Mouse (Mus musculus) macrophage (primary cell): ENCODE results near the gene Neb. TPM values are rescaled to one million over a fixed set of nuclear protein-coding genes. Genes with fewer than 3 reads are reported as not detected.

Source experiments
- H3K27ac ChIP-seq: fragments of 350-480 bp; formaldehyde crosslinking; 2 replicates; pipeline ENCODE4 v1.9.0; 2021
- H3K36me3 ChIP-seq: fragments of 350-480 bp; formaldehyde crosslinking; 2 replicates; pipeline ENCODE4 v1.9.0; 2021; ENCODE audit errors: inconsistent target
- H3K4me3 ChIP-seq: fragments of 350-480 bp; formaldehyde crosslinking; 2 replicates; pipeline ENCODE4 v1.9.0; 2021; ENCODE audit errors: inconsistent target
- H3K79me2 ChIP-seq: fragments of 350-480 bp; formaldehyde crosslinking; 2 replicates; pipeline ENCODE4 v1.9.0; 2021; ENCODE audit errors: inconsistent target
- WGBS: methylation state at CpG from one replicate; pipeline ENCODE4 v1.1.7; 2026; ENCODE audit warnings: inconsistent platforms; ENCODE audit not compliant: missing documents; 5-methylcytosine and 5-hydroxymethylcytosine counted together
- polyA plus RNA-seq: library from polyadenylated mRNA; stranded (reverse); fragments of 250-400 nt; gene quantifications from 3 replicates; pipeline ENCODE4 v1.2.4, GENCODE M21; 2018; ENCODE audit warnings: inconsistent platforms

Neb gene
- polyA plus RNA-seq, 1 experiment from 2014 or later = 0.06 TPM

DNA sequence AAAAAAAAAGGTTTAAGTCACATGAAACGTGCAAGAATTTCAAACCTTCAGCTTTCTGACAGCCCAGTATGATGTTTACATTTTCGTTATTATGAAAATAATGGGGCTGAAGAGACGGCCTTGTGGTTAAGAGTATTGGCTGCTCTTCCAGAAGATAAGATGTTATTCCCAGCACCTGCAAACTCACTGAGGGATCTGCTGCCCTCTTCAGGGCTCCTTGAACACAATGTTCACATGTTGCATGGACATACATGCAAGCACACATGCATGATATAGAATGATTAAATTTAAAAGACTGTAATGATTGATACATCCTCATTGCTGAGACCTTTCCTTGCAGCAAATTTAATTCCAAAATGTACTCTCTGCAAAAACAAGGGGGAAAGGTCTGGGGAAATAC, 150.7 kb downstream of the Neb start:
- Histone ChIP-seq H3K4me3 (no peak overlapping the region), H3K27ac (no peak overlapping the region), H3K36me3 (no peaks in the 10 kb centered on the region), H3K79me2 (no peaks in the 10 kb centered on the region)
- WGBS = 53% methylated on average over 3 of the region's 3 CpGs

GRCm38 (mm10) chr2:52224366-52224765, 153.9 kb downstream of the Neb start:
- no peak overlapping the region for H3K4me3 ChIP-seq
- H3K36me3 ChIP-seq = no peaks in the 10 kb centered on the region
- H3K79me2 ChIP-seq = no peaks in the 10 kb centered on the region
- H3K27ac ChIP-seq = no peak overlapping the region
- 96% methylated on average over 5 of the region's 5 CpGs for WGBS

GRCm38 (mm10) chr2:52220074-52220473, 158.2 kb downstream of the Neb start:
- no peak overlapping the region for H3K4me3 ChIP-seq
- no peaks in the 10 kb centered on the region for H3K79me2 ChIP-seq

GRCm38 (mm10) chr2:52215945-52216344, 162.3 kb downstream of the Neb start:
- Histone ChIP-seq H3K36me3 (no peaks in the 10 kb centered on the region), H3K27ac (no peak overlapping the region), H3K79me2 (no peaks in the 10 kb centered on the region), H3K4me3 (no peak overlapping the region)
- WGBS = 79% methylated on average over 8 of the region's 8 CpGs

More at GRCm38 (mm10) chr2:52220074-52220473, 158.2 kb downstream of the Neb start:
- Histone ChIP-seq H3K27ac (no peak overlapping the region), H3K36me3 (no peaks in the 10 kb centered on the region)
- WGBS = 33% methylated on average over 8 of the region's 8 CpGs

DNA sequence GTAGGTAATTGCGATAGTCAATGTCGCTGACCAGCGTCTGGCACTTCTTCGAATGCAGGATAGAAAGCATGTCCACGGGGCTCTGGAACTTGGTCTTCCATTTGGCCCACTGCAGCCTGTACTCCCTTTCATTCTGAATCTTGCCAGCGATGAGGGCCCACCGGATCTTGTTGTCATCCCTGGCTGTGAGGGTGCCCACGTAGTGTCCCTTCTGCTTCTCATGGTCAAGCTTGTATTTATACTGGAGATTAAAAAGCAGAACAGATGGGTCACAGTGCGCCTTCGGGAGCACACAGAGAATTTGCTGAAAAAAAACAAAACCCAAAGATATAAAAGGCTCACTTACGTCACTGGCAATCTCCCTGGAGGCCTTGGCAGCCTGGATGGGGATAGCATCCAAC, 165.7 kb downstream of the Neb start:
- H3K4me3 ChIP-seq = no peak overlapping the region
- H3K27ac ChIP-seq = no peak overlapping the region
- 96% methylated on average over 11 of the region's 11 CpGs for WGBS
- H3K79me2 ChIP-seq = no peaks in the 10 kb centered on the region
- H3K36me3 ChIP-seq = no peaks in the 10 kb centered on the region

GRCm38 (mm10) chr2:52211358-52211899, 166.8 kb downstream of the Neb start:
- 90% methylated on average over 5 of the region's 5 CpGs for WGBS
- Histone ChIP-seq H3K79me2 (no peaks in the 10 kb centered on the region), H3K4me3 (no peak overlapping the region)

GRCm38 (mm10) chr2:52210685-52211084, 167.6 kb downstream of the Neb start:
- Histone ChIP-seq H3K79me2 (no peaks in the 10 kb centered on the region), H3K4me3 (no peak overlapping the region), H3K36me3 (no peaks in the 10 kb centered on the region), H3K27ac (no peak overlapping the region)
- WGBS = 95% methylated on average over 7 of the region's 7 CpGs

More at GRCm38 (mm10) chr2:52211358-52211899, 166.8 kb downstream of the Neb start:
- Histone ChIP-seq H3K27ac (no peak overlapping the region), H3K36me3 (no peaks in the 10 kb centered on the region)

GRCm38 (mm10) chr2:52204992-52205391, 173.3 kb downstream of the Neb start:
- Histone ChIP-seq H3K4me3 (no peak overlapping the region), H3K79me2 (no peaks in the 10 kb centered on the region), H3K27ac (no peak overlapping the region), H3K36me3 (no peaks in the 10 kb centered on the region)
- WGBS = 69% methylated on average over 4 of the region's 4 CpGs

DNA sequence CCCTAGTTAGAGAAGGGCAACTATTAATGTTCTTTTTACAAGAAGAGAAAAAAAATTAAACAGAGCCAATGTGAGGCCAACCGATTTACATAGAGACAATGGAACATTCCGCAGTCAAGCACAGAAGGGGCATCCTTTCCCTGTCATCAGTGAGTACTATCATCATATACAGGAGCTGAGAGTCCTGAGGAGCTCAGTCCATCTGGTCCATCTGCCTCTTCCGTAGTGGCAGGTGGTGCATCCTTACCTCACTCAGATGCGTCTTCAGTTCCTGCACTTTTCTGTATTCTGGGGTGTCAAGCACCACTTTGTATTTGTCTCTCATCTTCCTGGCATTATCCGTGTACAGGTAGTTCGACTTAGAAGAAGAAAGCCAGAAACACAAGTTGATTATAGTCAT, 184.6 kb downstream of the Neb start:
- WGBS = 94% methylated on average over 6 of the region's 6 CpGs
- Histone ChIP-seq H3K27ac (no peak overlapping the region), H3K36me3 (no peaks in the 10 kb centered on the region), H3K4me3 (no peak overlapping the region), H3K79me2 (no peaks in the 10 kb centered on the region)

DNA sequence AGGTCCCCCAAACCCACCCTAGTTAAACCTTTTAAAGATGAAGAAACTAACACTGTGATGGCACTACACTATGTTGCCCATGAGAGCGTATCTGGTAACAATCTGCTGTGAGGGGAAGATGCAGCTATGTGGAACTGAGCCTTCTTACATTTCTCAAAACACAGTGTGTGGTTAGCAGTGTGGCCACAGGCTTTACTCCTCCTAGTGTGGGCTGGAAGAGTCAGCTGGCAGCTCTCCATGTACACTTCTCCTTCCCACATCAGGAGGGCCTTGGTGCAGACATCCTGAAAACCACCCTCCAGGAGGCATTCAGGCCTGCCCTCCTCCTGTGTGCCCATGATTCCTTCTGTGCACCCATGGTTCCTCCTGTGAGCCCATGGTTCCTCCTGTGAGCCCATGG, 198.6 kb downstream of the Neb start:
- H3K79me2 ChIP-seq = no peaks in the 10 kb centered on the region
- H3K27ac ChIP-seq = no peak overlapping the region
- 45% methylated on average over 1 of the region's 1 CpGs for WGBS
- no peak overlapping the region for H3K4me3 ChIP-seq
- H3K36me3 ChIP-seq = no peaks in the 10 kb centered on the region

- Histone ChIP-seq H3K4me3 (no peak overlapping the region), H3K27ac (no peak overlapping the region), H3K36me3 (no peaks in the 10 kb centered on the region), H3K79me2 (no peaks in the 10 kb centered on the region)
- WGBS = 70% methylated on average over 9 of the region's 9 CpGs
Measured at GRCm38 (mm10) chr2:52177726-52178125, 200.5 kb downstream of the Neb start.

GRCm38 (mm10) chr2:52177184-52177583, 201.1 kb downstream of the Neb start:
- H3K4me3 ChIP-seq = no peak overlapping the region
- WGBS = 96% methylated on average over 7 of the region's 7 CpGs

GRCm38 (mm10) chr2:52176537-52176936, 201.7 kb downstream of the Neb start:
- no peaks in the 10 kb centered on the region for H3K79me2 ChIP-seq
- 35% methylated on average over 8 of the region's 8 CpGs for WGBS
- H3K4me3 ChIP-seq = no peak overlapping the region
- H3K36me3 ChIP-seq = no peaks in the 10 kb centered on the region
- no peak overlapping the region for H3K27ac ChIP-seq

More at GRCm38 (mm10) chr2:52177184-52177583, 201.1 kb downstream of the Neb start:
- Histone ChIP-seq H3K36me3 (no peaks in the 10 kb centered on the region), H3K27ac (no peak overlapping the region), H3K79me2 (no peaks in the 10 kb centered on the region)

DNA sequence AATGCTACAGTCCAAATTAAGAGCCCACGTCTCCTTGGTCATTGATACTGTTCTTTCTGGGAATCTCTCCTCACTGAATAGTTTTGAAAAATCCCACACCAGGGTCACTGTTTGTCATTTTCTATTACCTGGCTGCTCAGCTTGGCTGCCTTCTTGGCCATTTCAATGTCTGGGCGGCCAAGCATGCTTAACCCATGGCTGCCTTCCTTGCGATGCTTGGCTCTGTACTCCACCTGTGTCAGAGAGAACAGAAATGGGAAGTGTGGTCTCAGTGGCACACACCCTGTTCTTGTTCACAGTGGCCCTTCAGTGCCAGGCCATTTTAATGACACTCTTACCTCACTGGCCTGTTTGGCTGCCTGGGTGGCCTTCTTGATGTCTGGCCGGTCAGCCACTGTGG, 203.3 kb downstream of the Neb start:
- H3K4me3 ChIP-seq = no peak overlapping the region
- 94% methylated on average over 4 of the region's 4 CpGs for WGBS
- H3K27ac ChIP-seq = no peak overlapping the region
- H3K36me3 ChIP-seq = no peaks in the 10 kb centered on the region
- no peaks in the 10 kb centered on the region for H3K79me2 ChIP-seq

- Histone ChIP-seq H3K4me3 (no peak overlapping the region), H3K79me2 (no peaks in the 10 kb centered on the region), H3K36me3 (no peaks in the 10 kb centered on the region), H3K27ac (no peak overlapping the region)
- 91% methylated on average over 7 of the region's 7 CpGs for WGBS
Measured at GRCm38 (mm10) chr2:52169243-52170005, 208.8 kb downstream of the Neb start.
